Mouse (Mus musculus): ENCODE measurements around the gene A830031A19Rik. TPM values are rescaled to one million over a fixed set of nuclear protein-coding genes. Genes with fewer than 3 reads are reported as not detected.

The A830031A19Rik gene
- 0.23 TPM in 1 of 2 replicates, not detected in the other for polyA plus RNA-seq (2015; fragmentation: Nextera tagmentation; extraction: Ambion mirVana)

DNA sequence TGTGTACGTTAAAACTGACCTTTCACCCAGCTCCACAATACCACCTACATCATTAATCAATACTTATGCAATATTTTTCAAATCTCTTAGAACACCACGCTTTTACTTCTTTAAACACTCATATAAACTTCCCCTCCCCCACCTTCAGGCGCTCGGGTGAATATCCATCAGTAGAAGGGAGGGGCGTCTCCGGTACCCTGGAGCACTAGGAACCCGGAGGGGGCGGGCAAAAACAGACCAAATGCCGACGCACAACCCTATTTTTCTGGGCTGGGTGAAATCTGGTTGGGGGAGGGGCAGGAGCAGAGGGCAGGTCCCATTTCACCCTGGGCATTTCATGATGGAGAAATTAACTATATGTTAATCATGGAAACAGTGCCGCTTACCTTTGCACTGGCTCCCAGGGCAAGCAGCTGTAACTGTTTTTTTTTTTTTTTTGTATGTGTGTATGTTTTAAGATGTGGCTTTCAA, at the start of gene A830031A19Rik:
A830031A19Rik (minus strand) TSS at position 421 of the 471 bp plus-strand sequence.
- Histone ChIP-seq H3K4me2 (peak within 1 kb of the TSS; percentile 93), H3K9ac (peak within 1 kb of the TSS; percentile 93), H3K27me3 (replicated peaks) (0 out of 2 replicates have a peak, but pooled peaks cover 3% of the 10 kb centered on the region), H3K4me3 (peak within 1 kb of the TSS; percentile 89), H3K36me3 (replicated peaks) (no peaks in the 10 kb centered on the region), H3K9me3 (no peaks in the 10 kb centered on the region), H3K27ac (peak within 1 kb of the TSS; percentile 97), H3K4me1 (peaks cover 17% of the 10 kb centered on the region)
- 0% methylated on average over 11 of the region's 11 CpGs for WGBS
- no peak for ATAC-seq (replicated peaks)

DNA sequence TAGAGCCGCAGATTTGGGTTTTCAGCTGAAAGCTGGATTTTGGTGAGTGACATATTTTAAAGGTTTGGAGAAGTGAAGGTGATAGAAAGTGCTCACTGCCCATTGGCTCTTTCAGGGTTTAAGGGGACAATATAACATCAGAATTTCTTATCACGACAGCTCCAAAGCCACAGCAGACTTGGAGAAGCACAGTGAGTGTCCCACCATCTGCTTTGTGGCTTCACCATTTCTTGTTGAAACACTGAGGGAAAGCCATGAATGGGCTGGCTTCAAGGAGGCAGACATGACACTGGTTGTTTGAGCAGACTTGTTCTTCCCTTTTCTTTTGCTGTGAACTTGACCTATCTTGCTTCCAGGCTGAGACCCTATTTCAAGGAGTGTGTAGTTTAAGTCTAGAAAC, 49.1 kb upstream of the A830031A19Rik start:
- Histone ChIP-seq H3K9ac (no peak overlapping the region), H3K4me2 (no peak overlapping the region), H3K4me1 (peaks cover 43% of the 10 kb centered on the region), H3K27ac (no peak overlapping the region), H3K9me3 (no peaks in the 10 kb centered on the region), H3K4me3 (no peak overlapping the region), H3K27me3 (replicated peaks) (no peaks in the 10 kb centered on the region), H3K36me3 (replicated peaks) (no peaks in the 10 kb centered on the region)
- ATAC-seq (replicated peaks) = no peak
- WGBS = 92% methylated on average over 2 of the region's 2 CpGs

DNA sequence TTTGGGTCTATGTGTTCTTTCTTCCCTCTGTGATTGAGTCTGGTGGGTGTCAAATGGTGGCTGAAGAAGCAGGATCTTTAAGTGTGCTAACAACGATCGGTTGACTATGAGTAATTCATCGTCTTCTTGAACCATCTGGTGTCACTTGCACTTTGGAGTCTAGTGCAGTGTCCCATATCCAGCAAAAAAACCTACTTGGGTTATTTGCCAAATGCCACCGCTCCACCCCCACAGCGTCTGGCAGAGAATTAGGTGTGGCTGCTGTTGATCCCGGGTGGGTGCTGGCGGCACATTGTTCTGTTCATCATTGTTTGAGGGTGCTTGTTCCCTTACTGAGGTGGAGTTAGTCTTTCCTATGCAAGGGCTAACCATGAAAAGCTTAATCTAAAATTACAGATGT, 48.0 kb upstream of the A830031A19Rik start:
- no peak overlapping the region for H3K4me2 ChIP-seq
- no peak overlapping the region for H3K9ac ChIP-seq
- ATAC-seq (replicated peaks) = no peak
- H3K4me1 ChIP-seq = peaks cover 46% of the 10 kb centered on the region
- 88% methylated on average over 7 of the region's 7 CpGs for WGBS
- H3K36me3 ChIP-seq (replicated peaks) = no peaks in the 10 kb centered on the region
- no peak overlapping the region for H3K27ac ChIP-seq
- no peak overlapping the region for H3K4me3 ChIP-seq
- no peaks in the 10 kb centered on the region for H3K27me3 ChIP-seq (replicated peaks)
- no peaks in the 10 kb centered on the region for H3K9me3 ChIP-seq

DNA sequence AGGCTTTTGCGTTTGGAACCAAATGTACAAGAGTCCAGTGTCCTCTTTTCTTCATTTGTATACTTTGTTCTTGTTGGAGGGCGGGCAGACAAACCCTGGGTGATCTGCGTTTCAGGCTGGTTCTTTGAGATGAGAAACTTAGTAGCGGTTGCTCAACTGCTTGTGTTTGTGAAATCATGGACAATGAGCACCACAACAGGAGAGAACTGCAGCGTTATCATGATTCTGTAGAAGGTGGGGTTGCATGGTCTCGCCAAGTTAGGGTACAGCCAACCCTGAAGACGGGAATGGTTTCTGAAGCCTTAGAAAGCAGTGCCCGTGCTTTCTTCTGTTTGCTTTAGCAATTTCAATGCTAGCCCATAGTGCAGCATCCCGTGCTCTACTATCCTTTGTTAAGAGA, 46.3 kb upstream of the A830031A19Rik start:
- peaks cover 39% of the 10 kb centered on the region for H3K4me1 ChIP-seq
- no peaks in the 10 kb centered on the region for H3K27me3 ChIP-seq (replicated peaks)
- 78% methylated on average over 9 of the region's 9 CpGs for WGBS
- no peaks in the 10 kb centered on the region for H3K9me3 ChIP-seq
- no peak overlapping the region for H3K9ac ChIP-seq
- H3K4me2 ChIP-seq = no peak overlapping the region
- H3K27ac ChIP-seq = no peak overlapping the region
- no peaks in the 10 kb centered on the region for H3K36me3 ChIP-seq (replicated peaks)
- ATAC-seq (replicated peaks) = no peak
- no peak overlapping the region for H3K4me3 ChIP-seq

DNA sequence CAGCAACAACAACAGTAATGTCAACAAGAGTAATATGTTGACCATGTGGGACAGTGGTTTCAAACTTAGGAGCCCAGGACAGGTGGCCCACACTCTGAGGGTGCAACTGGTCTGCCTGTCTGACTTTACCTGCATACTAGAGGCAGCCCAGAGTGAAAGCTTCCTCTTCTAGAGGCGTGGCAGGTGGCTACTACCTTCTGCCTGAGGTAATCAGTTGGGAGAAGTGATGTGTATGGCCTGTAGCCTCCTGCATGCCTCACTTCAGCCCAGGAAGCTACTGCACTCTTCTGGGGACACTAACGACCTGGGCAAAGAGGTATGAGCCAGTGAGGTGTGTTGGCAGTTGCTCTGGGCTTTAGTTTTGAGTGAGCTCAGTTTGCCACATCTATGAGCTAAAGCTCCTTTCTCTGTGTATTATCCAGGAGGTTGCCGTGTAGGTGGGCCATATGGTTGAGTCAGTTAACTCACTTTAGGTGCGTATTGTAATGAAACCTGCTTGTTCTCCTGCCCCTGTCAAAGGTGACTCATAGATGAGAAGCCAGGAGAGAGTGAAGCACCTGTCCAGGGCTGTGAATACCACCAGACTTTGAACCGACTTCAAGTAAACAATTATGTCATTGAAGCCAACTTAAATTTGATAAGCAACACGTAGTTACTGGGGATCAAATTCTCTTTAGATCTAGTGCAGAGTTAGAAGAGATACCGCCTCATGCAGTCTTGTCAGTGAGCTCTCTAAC, 41.9 kb upstream of the A830031A19Rik start:
- H3K4me3 ChIP-seq = no peak overlapping the region
- peaks cover 21% of the 10 kb centered on the region for H3K4me1 ChIP-seq
- no peaks in the 10 kb centered on the region for H3K36me3 ChIP-seq (replicated peaks)
- 89% methylated on average over 7 of the region's 7 CpGs for WGBS
- H3K9ac ChIP-seq = no peak overlapping the region
- no peaks in the 10 kb centered on the region for H3K9me3 ChIP-seq
- no peak for ATAC-seq (replicated peaks)
- H3K4me2 ChIP-seq = no peak overlapping the region
- H3K27me3 ChIP-seq (replicated peaks) = no peaks in the 10 kb centered on the region
- no peak overlapping the region for H3K27ac ChIP-seq

DNA sequence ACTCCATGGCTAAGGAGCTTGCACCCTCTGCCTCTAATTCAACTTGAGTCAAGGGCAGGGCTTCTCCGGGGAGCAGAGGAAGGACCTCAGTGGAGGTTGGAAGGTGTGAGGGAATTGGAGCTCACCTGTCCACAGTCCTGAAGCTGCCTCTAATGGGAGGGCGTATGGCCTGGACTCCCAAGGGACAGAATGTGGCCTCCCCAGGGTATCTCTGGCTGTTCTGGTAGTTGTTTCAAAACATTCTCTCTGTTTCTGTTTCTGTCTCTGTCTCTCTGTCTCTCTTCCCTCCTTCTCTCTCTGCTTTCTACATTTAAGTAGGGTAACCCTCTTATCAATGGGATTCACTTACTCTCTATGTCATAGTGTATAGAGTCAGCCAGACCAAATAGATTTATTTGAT, 41.2 kb upstream of the A830031A19Rik start:
- 95% methylated on average over 2 of the region's 2 CpGs for WGBS
- Histone ChIP-seq H3K4me3 (no peak overlapping the region), H3K27me3 (replicated peaks) (no peaks in the 10 kb centered on the region), H3K4me1 (peaks cover 21% of the 10 kb centered on the region), H3K9ac (no peak overlapping the region), H3K9me3 (no peaks in the 10 kb centered on the region), H3K36me3 (replicated peaks) (no peaks in the 10 kb centered on the region), H3K4me2 (no peak overlapping the region), H3K27ac (no peak overlapping the region)
- ATAC-seq (replicated peaks) = no peak

DNA sequence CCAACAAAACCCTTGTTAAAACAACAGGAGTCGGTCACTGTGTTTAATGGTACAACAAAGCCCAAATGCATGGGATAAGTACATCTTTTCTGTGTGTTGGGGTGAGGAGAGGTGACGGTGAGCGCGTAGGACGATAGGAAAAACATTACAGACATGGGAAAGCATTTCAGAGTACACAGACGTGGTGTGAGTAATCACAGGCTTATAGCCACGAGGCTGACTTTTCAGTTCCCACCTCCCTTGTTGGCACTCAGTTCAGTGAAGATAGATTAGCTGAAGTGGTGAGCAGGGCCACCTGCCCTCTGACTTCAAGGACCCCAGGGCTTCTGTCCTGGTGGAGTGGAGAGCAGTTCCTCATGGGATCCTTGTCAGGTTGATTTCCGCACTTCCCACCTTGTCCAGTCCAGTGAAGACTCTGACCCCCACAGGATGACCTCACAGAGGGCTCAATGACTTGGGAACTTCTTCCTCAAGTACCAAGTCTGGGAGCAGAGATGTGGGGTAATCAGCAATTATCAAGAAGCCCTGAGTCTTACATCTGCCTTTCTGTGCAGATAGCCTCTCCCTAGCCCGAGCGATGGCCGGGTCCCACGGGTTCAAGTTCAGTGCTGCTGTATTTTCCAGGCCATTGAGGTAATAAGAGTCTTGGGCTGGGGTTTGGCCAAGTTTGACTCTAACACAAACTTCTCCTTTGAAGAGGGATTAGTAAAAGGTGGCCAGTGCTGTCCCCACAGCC, 40.3 kb upstream of the A830031A19Rik start:
- H3K27ac ChIP-seq = no peak overlapping the region
- WGBS = 87% methylated on average over 12 of the region's 12 CpGs
- H3K4me2 ChIP-seq = no peak overlapping the region
- peaks cover 24% of the 10 kb centered on the region for H3K4me1 ChIP-seq
- H3K27me3 ChIP-seq (replicated peaks) = no peaks in the 10 kb centered on the region
- H3K9me3 ChIP-seq = no peaks in the 10 kb centered on the region
- no peak for ATAC-seq (replicated peaks)
- H3K36me3 ChIP-seq (replicated peaks) = no peaks in the 10 kb centered on the region
- no peak overlapping the region for H3K4me3 ChIP-seq
- no peak overlapping the region for H3K9ac ChIP-seq

DNA sequence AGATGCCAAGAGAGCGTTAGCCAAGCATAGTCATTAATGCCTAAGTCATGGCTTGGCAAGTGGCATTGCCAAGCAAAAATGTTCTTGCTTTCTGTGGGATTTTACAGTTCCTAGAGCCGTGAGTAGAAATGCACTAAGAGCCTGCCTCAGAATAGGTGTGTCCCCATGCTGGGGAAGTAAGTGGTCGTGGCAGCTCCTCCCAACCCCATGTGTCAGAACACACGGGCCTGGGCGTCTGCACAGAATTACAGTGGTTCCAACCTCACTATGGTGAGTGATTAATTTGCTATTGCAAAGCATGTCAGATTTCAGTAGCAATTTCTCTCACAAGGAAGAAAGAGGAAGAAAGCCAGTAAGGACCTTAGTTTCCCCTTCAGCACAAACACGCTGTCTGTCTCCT, 36.9 kb upstream of the A830031A19Rik start:
- H3K4me1 ChIP-seq = peaks cover 40% of the 10 kb centered on the region
- H3K4me3 ChIP-seq = no peak overlapping the region
- no peak overlapping the region for H3K27ac ChIP-seq
- no peaks in the 10 kb centered on the region for H3K27me3 ChIP-seq (replicated peaks)
- WGBS = 55% methylated on average over 6 of the region's 6 CpGs
- H3K9me3 ChIP-seq = no peaks in the 10 kb centered on the region
- no peak for ATAC-seq (replicated peaks)
- H3K36me3 ChIP-seq (replicated peaks) = no peaks in the 10 kb centered on the region
- H3K9ac ChIP-seq = no peak overlapping the region
- no peak overlapping the region for H3K4me2 ChIP-seq

DNA sequence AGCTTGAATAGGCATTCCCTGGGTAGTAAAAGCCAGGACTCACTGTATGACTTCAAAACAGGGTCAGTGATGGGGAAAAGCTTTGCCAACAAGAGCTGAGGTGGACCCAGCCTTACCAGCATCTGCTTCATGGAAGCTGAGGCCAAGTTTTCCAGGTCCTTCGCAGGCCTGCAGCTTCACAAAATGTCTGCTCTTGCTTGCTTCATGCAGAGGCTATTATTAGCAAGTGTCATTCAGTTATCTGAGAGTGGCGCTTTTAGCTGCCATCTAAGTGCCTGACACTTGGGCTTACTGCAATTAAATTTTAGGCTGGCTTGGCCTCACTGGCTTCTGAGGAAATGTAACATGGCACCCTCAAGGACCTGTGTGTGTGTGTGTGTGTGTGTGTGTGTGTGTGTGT, 35.3 kb upstream of the A830031A19Rik start:
- Histone ChIP-seq H3K27me3 (replicated peaks) (no peaks in the 10 kb centered on the region), H3K4me1 (peaks cover 43% of the 10 kb centered on the region), H3K4me3 (no peak overlapping the region), H3K36me3 (replicated peaks) (no peaks in the 10 kb centered on the region), H3K9me3 (no peaks in the 10 kb centered on the region), H3K4me2 (no peak overlapping the region), H3K9ac (no peak overlapping the region), H3K27ac (peak overlapping the region; percentile 47; the same call in 1 of the 2 replicates)
- ATAC-seq (replicated peaks) = no peak
- 75% methylated on average over 2 of the region's 2 CpGs for WGBS

DNA sequence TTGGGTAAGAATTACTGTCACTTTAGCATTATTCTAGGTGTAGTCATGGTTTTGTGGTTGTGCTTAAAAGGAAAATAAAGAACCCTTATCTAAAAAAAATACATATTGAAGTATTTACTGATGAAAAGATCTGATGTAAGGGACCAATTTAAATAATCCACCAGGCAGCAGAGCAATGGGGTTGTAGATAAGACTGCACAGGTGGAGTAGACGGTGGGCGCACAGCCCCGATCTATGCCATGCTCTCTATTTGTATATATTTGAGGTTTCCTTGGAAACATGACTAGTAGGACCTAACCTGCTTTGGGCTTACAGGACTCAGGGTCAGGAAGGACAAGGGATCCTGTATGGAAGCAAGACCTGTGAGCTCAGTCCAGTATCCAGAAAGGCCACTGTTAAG, 34.5 kb upstream of the A830031A19Rik start:
- Histone ChIP-seq H3K36me3 (replicated peaks) (no peaks in the 10 kb centered on the region), H3K4me2 (no peak overlapping the region), H3K9ac (no peak overlapping the region), H3K4me1 (peaks cover 43% of the 10 kb centered on the region), H3K4me3 (no peak overlapping the region), H3K27me3 (replicated peaks) (no peaks in the 10 kb centered on the region), H3K9me3 (no peaks in the 10 kb centered on the region), H3K27ac (no peak overlapping the region)
- ATAC-seq (replicated peaks) = no peak
- 87% methylated on average over 3 of the region's 3 CpGs for WGBS

DNA sequence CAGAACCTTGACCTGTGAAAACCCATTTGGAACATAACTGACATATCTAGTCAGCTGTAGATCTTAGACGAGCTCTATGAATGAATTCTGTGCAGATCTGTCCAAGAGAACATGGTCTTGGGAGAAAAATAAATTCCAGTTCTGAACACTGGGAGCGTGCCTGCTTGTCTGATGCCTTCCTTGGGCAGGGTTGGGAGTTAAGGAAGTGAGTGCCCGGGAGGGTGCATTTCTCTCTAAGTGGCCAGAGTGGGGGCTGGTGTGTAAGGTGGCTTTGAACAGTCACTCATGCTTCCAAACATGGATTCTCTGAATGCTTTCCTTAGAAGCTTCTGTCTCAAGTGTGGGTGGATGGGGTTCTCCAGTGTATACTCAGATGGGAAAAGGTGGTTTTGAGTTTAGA, 34.1 kb upstream of the A830031A19Rik start:
- Histone ChIP-seq H3K9me3 (no peaks in the 10 kb centered on the region), H3K4me2 (no peak overlapping the region), H3K27me3 (replicated peaks) (no peaks in the 10 kb centered on the region), H3K36me3 (replicated peaks) (no peaks in the 10 kb centered on the region), H3K27ac (no peak overlapping the region), H3K4me3 (no peak overlapping the region), H3K9ac (no peak overlapping the region), H3K4me1 (peaks cover 47% of the 10 kb centered on the region)
- ATAC-seq (replicated peaks) = no peak
- WGBS = 80% methylated on average over 3 of the region's 3 CpGs

DNA sequence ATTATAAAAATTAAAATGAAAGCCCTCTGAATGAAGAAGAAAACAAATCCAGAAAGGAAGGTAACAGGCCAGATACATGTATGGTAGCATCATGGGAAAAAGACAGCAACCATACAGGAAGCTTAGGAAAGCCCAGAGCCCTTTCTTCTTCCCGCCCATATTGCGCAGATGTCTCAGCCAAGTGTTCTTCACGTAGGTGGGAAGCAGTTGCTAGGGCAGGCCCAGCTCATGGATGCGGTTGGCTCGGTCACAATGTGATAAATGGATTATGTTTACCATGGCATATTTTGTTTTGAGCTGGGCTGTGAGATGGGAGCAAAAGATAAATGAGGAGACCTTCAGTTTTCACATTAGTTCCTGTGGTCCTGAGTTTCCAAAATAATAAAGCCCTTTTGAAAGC, 32.6 kb upstream of the A830031A19Rik start:
- Histone ChIP-seq H3K4me3 (no peak overlapping the region), H3K36me3 (replicated peaks) (no peaks in the 10 kb centered on the region), H3K4me1 (peaks cover 54% of the 10 kb centered on the region), H3K4me2 (no peak overlapping the region), H3K9ac (no peak overlapping the region), H3K27me3 (replicated peaks) (no peaks in the 10 kb centered on the region), H3K27ac (no peak overlapping the region), H3K9me3 (no peaks in the 10 kb centered on the region)
- 58% methylated on average over 5 of the region's 5 CpGs for WGBS
- no peak for ATAC-seq (replicated peaks)

Data from midbrain, embryonic 15.5 days (tissue).